Mouse (Mus musculus): ENCODE measurements at regions not wholly inside any gene's neighbourhood (a gene's known extent, or its start where the extent isn't known, plus 50 kb on each side); places are given as distances from the start of the nearest gene placed in this dataset.

DNA sequence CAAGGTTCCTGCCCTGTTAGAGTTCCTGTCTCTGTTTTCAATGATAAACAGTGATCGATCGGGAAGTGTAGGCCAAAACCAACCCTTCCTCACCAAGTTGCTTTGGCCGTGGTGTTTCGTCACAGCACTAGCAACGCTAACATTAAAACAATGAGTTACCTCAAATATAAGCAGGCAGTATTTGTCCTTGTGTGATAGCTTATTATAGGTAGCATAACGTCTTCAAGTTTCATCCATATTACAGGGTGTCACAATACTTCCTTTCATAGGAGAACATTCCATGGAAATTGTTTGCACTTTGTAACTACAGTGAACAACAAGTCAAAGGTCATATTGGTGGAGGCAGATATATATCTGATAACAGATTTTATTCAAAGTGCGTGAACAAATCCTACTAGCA is 162.3 kb downstream of the Spry2 start:
- H3K27ac ChIP-seq (ENCODE audit: poor library complexity, severe bottlenecking): no peak overlapping the region

DNA sequence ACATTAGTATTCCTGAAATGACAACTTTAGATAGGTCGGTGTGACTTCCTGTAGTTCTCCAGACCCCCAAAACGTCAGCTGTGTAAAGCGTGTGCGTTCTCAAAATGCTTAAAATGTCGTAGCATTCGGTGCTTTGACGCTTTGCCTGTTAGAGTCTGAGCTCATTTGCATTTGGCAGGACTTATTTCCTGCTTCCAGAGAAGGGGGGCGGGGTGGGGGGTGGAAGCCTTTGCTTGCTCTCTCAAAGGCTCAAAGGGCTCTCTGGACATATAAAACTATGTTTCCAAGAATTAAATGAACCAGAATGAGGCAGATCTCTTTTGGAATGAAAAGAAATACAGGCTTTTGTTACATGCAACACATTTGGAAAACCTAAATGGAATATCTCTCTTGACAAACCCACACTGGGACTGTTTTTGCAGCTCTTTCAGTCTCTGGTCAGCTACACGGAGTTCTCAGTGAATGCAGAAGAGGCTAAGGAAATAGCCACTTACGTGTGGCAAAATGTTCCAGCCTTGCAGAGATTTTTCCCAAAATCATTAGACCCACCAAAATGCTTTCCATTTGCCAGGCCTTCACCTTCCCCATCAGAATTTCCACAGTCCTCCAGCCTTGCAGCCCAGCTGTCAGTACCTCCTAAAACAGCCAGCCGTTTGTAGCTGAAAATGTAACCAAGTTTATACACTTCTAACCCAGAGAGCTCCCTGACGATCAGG is 163.4 kb downstream of the Spry2 start:
- peak overlapping the region; percentile 69 for H3K4me2 ChIP-seq
- WGBS: 3% methylated on average over 12 of the region's 12 CpGs
- peak overlapping the region; percentile 43 for H3K4me3 ChIP-seq
- H3K4me1 ChIP-seq (replicated peaks): peaks cover 19% of the 10 kb centered on the region
- peak overlapping the region; percentile 70 for H3K9ac ChIP-seq
- no peaks in the 10 kb centered on the region for H3K36me3 ChIP-seq
- H3K9me3 ChIP-seq (replicated peaks): no peaks in the 10 kb centered on the region
- peak overlapping the region; percentile 99 for H3K27ac ChIP-seq (ENCODE audit: poor library complexity, severe bottlenecking)
- H3K27me3 ChIP-seq (replicated peaks): no peaks in the 10 kb centered on the region
- peak; percentile 65 for ATAC-seq (ENCODE audit: insufficient number of reproducible peaks, low FRiP score)

More for the DNA sequence above, 162.3 kb downstream of the Spry2 start:
- Histone ChIP-seq H3K4me1 (replicated peaks) (peaks cover 19% of the 10 kb centered on the region), H3K4me2 (no peak overlapping the region), H3K4me3 (no peak overlapping the region), H3K9ac (no peak overlapping the region), H3K36me3 (no peaks in the 10 kb centered on the region), H3K9me3 (replicated peaks) (no peaks in the 10 kb centered on the region), H3K27me3 (replicated peaks) (no peaks in the 10 kb centered on the region)
- WGBS: 79% methylated on average over 7 of the region's 7 CpGs
- no peak for ATAC-seq (ENCODE audit: insufficient number of reproducible peaks, low FRiP score)

DNA sequence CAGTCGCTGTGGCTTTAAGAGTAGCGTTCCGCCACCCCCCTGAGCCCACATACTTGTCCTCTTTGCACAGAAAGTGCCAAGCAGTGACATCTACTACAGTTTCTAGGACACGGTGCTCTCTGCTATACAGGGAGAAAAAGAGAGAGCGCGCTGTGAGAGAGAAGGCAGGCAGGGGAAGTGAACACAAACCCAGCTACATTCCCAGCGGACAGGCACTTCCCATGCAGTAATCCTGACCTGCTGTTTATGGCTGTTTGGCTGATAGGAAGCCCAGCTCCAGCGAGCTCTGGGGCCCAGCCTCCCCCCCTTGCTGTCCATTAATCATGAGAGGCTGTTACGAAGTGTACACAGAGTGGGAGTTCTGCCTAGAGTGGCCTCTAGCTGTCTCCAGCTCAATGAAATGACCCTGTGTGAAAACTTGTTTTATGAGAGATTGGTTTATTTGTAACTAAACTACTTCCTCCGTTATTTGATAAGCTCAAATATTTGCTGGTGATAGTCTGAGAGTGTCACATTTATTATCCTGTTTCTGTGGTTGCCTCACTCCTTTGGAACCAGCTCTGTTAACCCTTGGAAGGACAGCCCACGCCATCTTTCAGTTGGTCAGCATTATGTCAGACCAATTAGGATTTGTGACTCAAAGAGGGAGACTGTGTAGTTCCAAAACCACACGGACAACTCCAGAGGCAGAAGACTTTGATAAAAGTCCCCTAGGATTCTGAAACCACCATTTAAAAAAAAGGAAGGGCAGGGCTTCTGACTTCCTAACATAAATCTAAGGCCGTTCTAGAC is 164.2 kb downstream of the Spry2 start:
- no peaks in the 10 kb centered on the region for H3K27me3 ChIP-seq (replicated peaks)
- no peaks in the 10 kb centered on the region for H3K9me3 ChIP-seq (replicated peaks)
- H3K36me3 ChIP-seq: no peaks in the 10 kb centered on the region
- H3K4me1 ChIP-seq (replicated peaks): peaks cover 19% of the 10 kb centered on the region
- peak overlapping the region; percentile 43 for H3K4me3 ChIP-seq
- peak; percentile 90 for ATAC-seq (ENCODE audit: insufficient number of reproducible peaks, low FRiP score)
- H3K9ac ChIP-seq: peak overlapping the region; percentile 70
- peak overlapping the region; percentile 99 for H3K27ac ChIP-seq (ENCODE audit: poor library complexity, severe bottlenecking)
- under 1% methylated on average over 13 of the region's 13 CpGs for WGBS
- H3K4me2 ChIP-seq: peak overlapping the region; percentile 69

DNA sequence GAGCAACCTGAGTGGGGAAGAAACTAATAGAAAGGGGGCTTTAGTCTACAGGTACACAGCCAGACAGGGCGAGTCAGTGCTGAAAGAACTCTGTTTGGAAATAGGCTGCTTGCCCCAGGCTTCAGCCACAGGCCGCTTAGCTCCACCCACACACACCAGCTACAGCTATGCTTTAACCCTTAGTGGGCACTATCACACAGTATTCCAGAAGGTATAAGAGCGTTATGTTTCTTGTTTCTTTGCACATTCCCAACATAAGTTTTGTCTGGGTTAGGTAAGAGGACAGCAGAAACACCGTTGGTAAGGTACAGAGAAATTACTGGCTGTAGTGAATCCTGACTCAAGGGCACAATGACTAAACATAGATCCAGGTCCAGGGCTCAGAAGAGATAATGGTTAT is 165.8 kb downstream of the Spry2 start:
- no peaks in the 10 kb centered on the region for H3K9me3 ChIP-seq (replicated peaks)
- peak overlapping the region; percentile 31; the same call in 1 of the 2 replicates for H3K9ac ChIP-seq
- H3K4me2 ChIP-seq: peak overlapping the region; percentile 46
- no peak overlapping the region for H3K4me3 ChIP-seq
- no peaks in the 10 kb centered on the region for H3K36me3 ChIP-seq
- peak overlapping the region; percentile 45; the same call in 1 of the 2 replicates for H3K27ac ChIP-seq (ENCODE audit: poor library complexity, severe bottlenecking)
- ATAC-seq (ENCODE audit: insufficient number of reproducible peaks, low FRiP score): no peak
- WGBS: 8% methylated on average over 4 of the region's 4 CpGs
- H3K27me3 ChIP-seq (replicated peaks): no peaks in the 10 kb centered on the region
- H3K4me1 ChIP-seq (replicated peaks): peaks cover 17% of the 10 kb centered on the region

DNA sequence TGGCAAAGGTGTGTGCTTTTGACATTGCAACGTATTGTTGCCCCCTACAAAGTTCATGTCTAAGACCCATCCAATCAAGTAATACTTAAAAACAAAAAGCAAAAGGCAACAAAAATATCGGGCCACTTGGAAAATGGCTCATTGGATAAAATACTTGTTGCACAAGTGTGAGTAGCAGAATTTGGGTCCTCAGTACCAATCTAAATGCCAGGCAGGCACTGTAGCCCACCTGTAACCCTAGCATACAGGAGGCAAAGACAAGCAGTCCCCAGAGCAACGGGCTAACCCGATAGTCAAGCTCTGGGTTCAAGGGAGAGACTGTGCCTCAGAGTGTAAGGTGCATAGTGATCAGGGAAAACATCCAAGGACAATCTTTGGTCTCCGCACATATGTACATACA is 167.8 kb downstream of the Spry2 start:
- no peak for ATAC-seq (ENCODE audit: insufficient number of reproducible peaks, low FRiP score)
- Histone ChIP-seq H3K36me3 (no peaks in the 10 kb centered on the region), H3K27ac (ENCODE audit: poor library complexity, severe bottlenecking) (no peak overlapping the region), H3K9ac (no peak overlapping the region), H3K27me3 (replicated peaks) (no peaks in the 10 kb centered on the region), H3K4me2 (no peak overlapping the region), H3K4me1 (replicated peaks) (peaks cover 17% of the 10 kb centered on the region), H3K9me3 (replicated peaks) (no peaks in the 10 kb centered on the region), H3K4me3 (no peak overlapping the region)
- WGBS: 86% methylated on average over 5 of the region's 5 CpGs

DNA sequence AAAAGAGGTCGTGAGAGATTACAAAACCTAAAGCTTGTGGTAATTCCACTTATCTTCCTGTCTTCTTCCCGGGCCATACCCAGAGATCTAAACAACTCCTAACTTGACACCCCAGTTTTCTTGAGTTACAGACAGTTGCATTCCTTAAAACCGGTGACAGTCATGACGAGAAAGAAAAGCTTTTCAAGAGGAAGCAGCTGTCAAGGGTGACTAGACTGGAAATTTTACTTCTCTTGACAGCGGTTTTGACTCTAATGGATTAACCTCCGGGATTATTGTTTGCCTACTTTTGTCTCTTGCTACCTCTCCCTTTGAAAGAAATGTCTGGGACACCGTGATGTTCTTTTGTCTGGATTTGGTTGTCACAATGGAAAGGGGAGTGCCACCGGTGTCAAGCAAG is 170.9 kb downstream of the Spry2 start:
- no peak for ATAC-seq (ENCODE audit: insufficient number of reproducible peaks, low FRiP score)
- no peaks in the 10 kb centered on the region for H3K27me3 ChIP-seq (replicated peaks)
- H3K4me2 ChIP-seq: no peak overlapping the region
- H3K4me1 ChIP-seq (replicated peaks): peaks cover 1% of the 10 kb centered on the region; the same call in 1 of the 2 replicates
- H3K36me3 ChIP-seq: no peaks in the 10 kb centered on the region
- 47% methylated on average over 8 of the region's 8 CpGs for WGBS
- no peak overlapping the region for H3K4me3 ChIP-seq
- H3K27ac ChIP-seq (ENCODE audit: poor library complexity, severe bottlenecking): no peak overlapping the region
- H3K9me3 ChIP-seq (replicated peaks): no peaks in the 10 kb centered on the region
- H3K9ac ChIP-seq: no peak overlapping the region

DNA sequence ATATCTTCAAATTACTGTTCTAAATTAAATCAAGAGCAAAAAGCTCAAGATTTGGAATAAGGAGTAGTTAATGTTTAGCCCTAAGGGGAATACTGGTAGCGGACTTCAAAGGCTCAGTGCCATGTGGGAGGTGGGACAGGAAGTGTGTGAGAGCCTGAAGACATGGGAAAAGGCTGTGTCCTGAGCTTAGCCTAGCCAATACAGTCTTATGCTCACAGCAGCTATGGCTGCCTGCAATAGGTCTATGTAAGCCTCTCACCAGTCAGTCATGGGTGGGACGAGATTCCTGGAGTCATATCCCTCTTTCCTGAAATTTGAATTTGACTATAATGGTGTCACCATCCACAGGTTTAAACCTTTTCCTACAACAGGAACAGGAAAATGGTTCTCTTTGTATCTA is 173.7 kb downstream of the Spry2 start:
- H3K4me3 ChIP-seq: no peak overlapping the region
- no peaks in the 10 kb centered on the region for H3K9me3 ChIP-seq (replicated peaks)
- no peaks in the 10 kb centered on the region for H3K36me3 ChIP-seq
- H3K27me3 ChIP-seq (replicated peaks): no peaks in the 10 kb centered on the region
- no peak for ATAC-seq (ENCODE audit: insufficient number of reproducible peaks, low FRiP score)
- H3K4me2 ChIP-seq: no peak overlapping the region
- 73% methylated on average over 2 of the region's 2 CpGs for WGBS
- no peak overlapping the region for H3K9ac ChIP-seq
- no peak overlapping the region for H3K27ac ChIP-seq (ENCODE audit: poor library complexity, severe bottlenecking)
- no peaks in the 10 kb centered on the region for H3K4me1 ChIP-seq (replicated peaks)

DNA sequence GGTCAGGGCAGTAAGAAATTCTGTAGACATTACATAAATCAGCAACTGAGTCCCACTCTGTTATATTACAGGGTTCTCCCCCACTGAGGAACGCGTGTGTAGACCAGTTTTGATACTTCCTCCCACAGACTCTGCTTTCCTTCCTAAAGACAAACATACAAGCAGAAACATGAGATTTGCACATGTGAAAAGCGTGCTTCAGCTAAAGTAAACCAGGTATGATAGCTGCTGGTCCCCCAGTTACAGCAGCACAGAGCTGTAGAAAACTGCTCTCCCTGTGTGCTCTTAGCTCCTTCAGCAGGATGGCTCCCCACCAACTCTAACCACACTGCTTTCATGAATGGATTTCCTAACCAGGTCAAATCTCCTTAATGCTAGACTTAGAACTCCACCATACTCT is 175.0 kb downstream of the Spry2 start:
- no peak overlapping the region for H3K27ac ChIP-seq (ENCODE audit: poor library complexity, severe bottlenecking)

DNA sequence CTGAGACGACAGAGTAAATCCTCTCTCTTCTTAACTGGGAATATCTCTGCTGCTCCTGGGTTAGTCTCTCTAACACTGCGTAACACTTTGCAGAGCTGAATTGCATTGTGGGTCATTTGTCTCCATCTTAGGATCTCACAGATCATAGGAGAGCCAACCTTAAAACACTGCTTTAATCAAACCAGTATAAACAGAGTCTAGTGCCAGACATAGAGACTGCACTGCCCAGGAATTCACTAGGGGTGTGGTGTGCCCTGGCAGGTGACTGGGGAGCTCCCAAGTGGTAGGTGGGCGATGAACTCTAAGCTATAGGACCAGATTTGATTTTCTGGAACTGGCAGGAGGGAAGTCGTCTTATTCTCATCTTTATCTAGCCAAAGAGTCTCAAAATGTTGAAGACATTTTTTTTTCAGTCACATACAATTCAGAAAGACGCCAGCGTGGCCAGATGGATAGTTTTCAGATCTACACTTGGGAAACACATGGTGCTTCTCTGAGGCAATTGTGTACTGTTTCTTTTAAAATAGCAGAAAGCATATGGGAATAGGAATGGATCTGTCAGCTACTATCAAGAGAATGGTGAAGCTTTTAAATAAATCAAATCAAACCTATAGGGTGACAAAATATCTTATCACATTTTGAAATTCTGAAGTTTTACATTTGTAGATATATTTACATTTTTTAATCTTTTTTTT is 175.7 kb downstream of the Spry2 start:
- WGBS: 82% methylated on average over 6 of the region's 6 CpGs
- H3K4me2 ChIP-seq: no peak overlapping the region
- H3K4me3 ChIP-seq: no peak overlapping the region
- ATAC-seq (ENCODE audit: insufficient number of reproducible peaks, low FRiP score): no peak
- no peaks in the 10 kb centered on the region for H3K27me3 ChIP-seq (replicated peaks)
- no peaks in the 10 kb centered on the region for H3K36me3 ChIP-seq
- H3K9me3 ChIP-seq (replicated peaks): no peaks in the 10 kb centered on the region
- H3K4me1 ChIP-seq (replicated peaks): no peaks in the 10 kb centered on the region
- H3K9ac ChIP-seq: no peak overlapping the region
- H3K27ac ChIP-seq (ENCODE audit: poor library complexity, severe bottlenecking): no peak overlapping the region

More for the DNA sequence above, 175.0 kb downstream of the Spry2 start:
- Histone ChIP-seq H3K9me3 (replicated peaks) (no peaks in the 10 kb centered on the region), H3K4me2 (no peak overlapping the region), H3K9ac (no peak overlapping the region), H3K27me3 (replicated peaks) (no peaks in the 10 kb centered on the region), H3K36me3 (no peaks in the 10 kb centered on the region), H3K4me1 (replicated peaks) (no peaks in the 10 kb centered on the region), H3K4me3 (no peak overlapping the region)
- no peak for ATAC-seq (ENCODE audit: insufficient number of reproducible peaks, low FRiP score)
- 84% methylated on average over 3 of the region's 3 CpGs for WGBS

DNA sequence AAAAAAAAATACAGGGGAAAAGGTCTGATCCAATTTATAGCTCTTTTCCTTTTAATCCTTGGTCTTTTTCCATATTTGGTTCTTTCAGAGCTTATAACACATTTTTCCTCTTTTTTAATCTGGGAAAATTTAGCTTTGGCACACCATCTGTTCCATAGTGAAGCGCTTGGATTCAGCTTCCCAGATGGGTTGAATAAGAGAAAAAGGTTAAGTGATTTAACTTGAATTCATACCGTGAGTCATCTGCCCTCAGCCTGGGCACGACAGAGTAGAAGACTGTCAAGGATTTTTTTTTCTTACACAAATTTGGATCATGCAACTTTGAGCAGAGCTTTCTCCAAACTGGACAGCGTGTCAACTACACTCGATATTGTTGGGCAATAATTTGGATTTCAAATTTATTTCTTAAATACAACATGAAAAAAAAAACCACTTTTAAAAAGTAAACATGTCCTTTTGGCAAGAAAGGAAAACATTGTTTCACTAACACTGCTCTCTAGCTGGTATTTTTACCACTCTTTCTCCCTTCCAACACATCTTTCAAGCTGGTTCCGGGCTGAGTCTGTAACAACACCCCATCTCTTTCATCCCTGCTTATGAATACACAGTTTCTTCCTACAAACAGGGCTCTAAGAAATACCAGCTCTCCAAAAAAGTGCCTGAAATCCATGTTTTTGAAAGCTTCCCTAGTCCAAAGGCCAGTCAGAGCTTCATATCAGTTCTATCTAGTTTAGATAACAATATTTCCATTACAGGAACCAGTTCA is 177.8 kb downstream of the Spry2 start:
- Histone ChIP-seq H3K4me3 (no peak overlapping the region), H3K4me1 (replicated peaks) (no peaks in the 10 kb centered on the region), H3K36me3 (no peaks in the 10 kb centered on the region), H3K4me2 (no peak overlapping the region), H3K9ac (no peak overlapping the region), H3K27me3 (replicated peaks) (no peaks in the 10 kb centered on the region), H3K27ac (ENCODE audit: poor library complexity, severe bottlenecking) (no peak overlapping the region), H3K9me3 (replicated peaks) (no peaks in the 10 kb centered on the region)
- 80% methylated on average over 6 of the region's 6 CpGs for WGBS
- no peak for ATAC-seq (ENCODE audit: insufficient number of reproducible peaks, low FRiP score)
